ENCODE assay signal across 8 mouse cellular contexts in the genomic region with DNA sequence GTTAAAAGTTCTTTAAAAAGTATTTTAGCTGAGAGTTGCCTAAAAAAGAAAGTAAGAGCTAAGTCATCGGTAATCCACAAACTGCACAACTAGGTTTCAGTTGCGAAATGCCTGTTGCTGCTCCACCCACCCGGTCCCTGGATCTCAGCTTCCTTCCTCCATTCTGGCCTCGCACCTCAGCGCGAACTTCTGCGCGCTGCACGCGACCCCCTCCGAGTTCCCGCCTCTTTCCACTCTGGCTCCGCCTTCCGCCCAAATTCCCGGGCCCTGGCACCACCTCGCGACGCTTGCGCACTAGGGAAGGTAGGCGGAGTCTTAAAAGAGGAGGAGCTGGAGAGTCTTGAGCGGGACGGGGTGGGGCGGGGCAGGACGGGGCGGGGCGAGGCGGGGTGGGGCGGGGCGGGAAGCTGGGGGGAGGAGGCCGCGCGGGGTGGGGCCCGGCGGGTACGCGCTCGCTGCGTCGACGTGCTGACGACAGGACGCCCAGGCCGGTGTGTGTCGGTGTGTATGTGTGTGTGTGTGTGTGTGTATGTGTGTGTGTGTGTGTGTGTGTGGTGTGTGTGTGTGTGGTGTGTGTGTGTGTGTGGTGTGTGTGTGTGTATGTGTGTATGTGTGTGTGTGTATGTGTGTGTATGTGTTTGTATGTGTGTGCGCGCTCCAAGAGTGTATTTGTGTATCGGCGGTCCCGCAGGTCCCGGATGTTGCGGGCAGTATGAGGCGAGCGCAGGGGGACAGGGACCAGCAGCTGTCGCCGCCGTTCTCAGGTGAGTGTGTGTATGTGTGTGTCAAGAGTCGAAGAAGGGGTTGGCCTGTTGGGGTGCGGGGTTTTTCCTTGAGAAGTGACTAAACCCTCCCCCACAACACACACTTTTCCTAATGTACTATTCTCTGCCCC. TPM values are rescaled to one million over a fixed set of nuclear protein-coding genes. Genes with fewer than 3 reads are reported as not detected.
DNase-seq lines count a peak whose midpoint lies in the region; ATAC-seq and TF ChIP-seq lines count a peak whose summit lies in the region.

A gene (plus strand): TSS at position 440 of the 895 bp plus-strand sequence.

- peak; percentile 57 for DNase-seq in G1E (ENCODE audit: low spot score)
- DNase-seq in cerebellum, adult 18-20 months = peak; percentile 86 to 88
- peak; percentile 93 for DNase-seq in forebrain, postnatal 0 days
- DNase-seq in heart, postnatal 4 days = peak; percentile 96
- peak; percentile 81 to 84 for DNase-seq in layer of hippocampus, adult 8-10 months (ENCODE audit: low spot score in 2 of 2)
- peak; percentile 87 for DNase-seq in ovary, adult 18-20 months (ENCODE audit: low spot score)
- DNase-seq in thymus, postnatal 0 days (ENCODE audit: low spot score) = peak; percentile 94

- peak within 1 kb of the TSS; percentile 94 for H3K27ac ChIP-seq in forebrain, postnatal 0 days (ENCODE audit: low read depth, low read length)
- H3K27ac ChIP-seq in lung, embryonic 15.5 days = peak within 1 kb of the TSS; percentile 97

- no peaks in the 10 kb centered on the region for H3K9me3 ChIP-seq in G1E (replicated peaks)
- no peaks in the 10 kb centered on the region for H3K9me3 ChIP-seq in forebrain, postnatal 0 days (ENCODE audit: low read length)
- no peaks in the 10 kb centered on the region for H3K9me3 ChIP-seq in lung, embryonic 15.5 days

- peaks cover 13% of the 10 kb centered on the region for H3K27me3 ChIP-seq in G1E (ENCODE audit: insufficient read depth, low read length)
- no peaks in the 10 kb centered on the region for H3K27me3 ChIP-seq in forebrain, postnatal 0 days (ENCODE audit: insufficient read depth, low read length)
- no peaks in the 10 kb centered on the region for H3K27me3 ChIP-seq in lung, embryonic 15.5 days

- peak within 1 kb of the TSS; percentile 64 for H3K4me2 ChIP-seq in forebrain, postnatal 0 days (ENCODE audit: low read depth)
- H3K4me2 ChIP-seq in lung, embryonic 15.5 days = peak within 1 kb of the TSS; percentile 73

- peak within 1 kb of the TSS; percentile 80 for H3K9ac ChIP-seq in forebrain, postnatal 0 days
- peak within 1 kb of the TSS; percentile 62 for H3K9ac ChIP-seq in lung, embryonic 15.5 days

- H3K4me3 ChIP-seq in G1E (ENCODE audit: low read depth, low read length) = peak within 1 kb of the TSS; percentile 78
- H3K4me3 ChIP-seq in forebrain, postnatal 0 days (ENCODE audit: low read depth, low read length) = peak within 1 kb of the TSS; percentile 59
- H3K4me3 ChIP-seq in lung, embryonic 15.5 days = peak within 1 kb of the TSS; percentile 77

- ATAC-seq in G1E (ENCODE audit: extremely low read depth, insufficient number of reproducible peaks, low FRiP score, poor library complexity, severe bottlenecking) = peak; percentile 73
- peak; percentile 88 for ATAC-seq in forebrain, postnatal 0 days
- ATAC-seq in lung, embryonic 15.5 days (ENCODE audit: borderline replicate concordance, extremely low read depth, low FRiP score, low TSS enrichment) = peak; percentile 92

- WGBS in forebrain, postnatal 0 days = 2% methylated on average over 50 of the region's 58 CpGs
- WGBS in lung, embryonic 15.5 days = 1% methylated on average over 48 of the region's 58 CpGs

- peaks cover 16% of the 10 kb centered on the region for H3K36me3 ChIP-seq in G1E (replicated peaks)
- no peaks in the 10 kb centered on the region for H3K36me3 ChIP-seq in forebrain, postnatal 0 days (ENCODE audit: insufficient read depth)
- no peaks in the 10 kb centered on the region for H3K36me3 ChIP-seq in lung, embryonic 15.5 days

- H3K4me1 ChIP-seq in G1E (ENCODE audit: insufficient read depth, low read depth, low read length) = peaks cover 39% of the 10 kb centered on the region
- H3K4me1 ChIP-seq in forebrain, postnatal 0 days (ENCODE audit: insufficient read depth) = peaks cover 14% of the 10 kb centered on the region
- peaks cover 22% of the 10 kb centered on the region for H3K4me1 ChIP-seq in lung, embryonic 15.5 days

- no peak for TF ChIP-seq CTCF in G1E (IDR thresholded peaks at IDR 0.05; ENCODE audit: low read depth, low read length)
- no peak for TF ChIP-seq CTCF in forebrain, postnatal 0 days (IDR thresholded peaks at IDR 0.05; ENCODE audit: low read depth)

RNA-seq across cellular contexts. Expression of the gene that starts here (rescaled TPM):
- total RNA-seq in G1E (2014; fragmentation: Nextera tagmentation) (60.4 and 70.5 TPM in 2 replicates), G1E (2017) (23.9 and 28.8 TPM in 2 replicates)
- polyA plus RNA-seq in G1E (2012) = 21.8 and 29.2 TPM in 2 replicates
- 59.2 and 70.1 TPM in 2 replicates for total RNA-seq in forebrain, postnatal 0 days (2014; rRNA removed)
- 88.7 and 213 TPM in 2 replicates for polyA plus RNA-seq in forebrain, postnatal 0 days (2015; fragmentation: Nextera tagmentation; extraction: Ambion mirVana)
- total RNA-seq in heart, postnatal 4 days (2021) = 100 to 1,000 TPM; 111 to 133 TPM
- total RNA-seq in layer of hippocampus, adult 8-10 months (2022) = 100 to 1,000 TPM; 157 to 180 (median 166) TPM
- polyA plus RNA-seq in lung, embryonic 15.5 days (2015; fragmentation: Nextera tagmentation; extraction: Ambion mirVana) = 147 and 157 TPM in 2 replicates
- 120 and 142 TPM in 2 replicates for polyA plus RNA-seq in thymus, postnatal 0 days (2015; fragmentation: Nextera tagmentation; extraction: Ambion mirVana)

Comparison
In these comparisons a context has a peak if more than half of its experiments do, and no peak if none do; other contexts are left out.
1. Peak in every context shown above with its lines: DNase-seq, ATAC-seq, H3K4me3 ChIP-seq and H3K27ac ChIP-seq.